Mouse (Mus musculus): ENCODE measurements around the gene Ntn4.

GRCm38 (mm10) chr10:93742598-93742997 is 102.1 kb downstream of the Ntn4 start:
- TF ChIP-seq CTCF (conservative IDR thresholded peaks at IDR 0.05 in 1 of 2, IDR thresholded peaks at IDR 0.05 in 1 of 2; ENCODE audit: low read depth in 2 of 2, low read length in 2 of 2) (no peak), USF2 (conservative IDR thresholded peaks at IDR 0.05; ENCODE audit: low read depth, low read length) (no peak), MAX (IDR thresholded peaks at IDR 0.05; ENCODE audit: low read length) (no peak)

All from CH12.LX (cell line).